18 mouse cellular contexts compared by ENCODE assay signal in genomic region chr7:109454856-109455255, GRCm38 (mm10). TPM values are rescaled to one million over a fixed set of nuclear protein-coding genes. Genes with fewer than 3 reads are reported as not detected.
"Had no signal": no experiment of that assay in that cellular context is flagged by ENCODE, and none has a peak within 500 bp of the region (broad histone marks: within the 10 kb centered on the region; RNA-seq: fewer than 3 reads in every experiment).

No protein-coding gene starts in this region.

- DNase-seq: lung, adult 2 months; lung, postnatal 14 days; lung, postnatal 36 days; right cerebral cortex, postnatal 14 days; thymus, adult 2 months; thymus, postnatal 25 days; thymus, postnatal 4 days had no signal

- H3K27me3 ChIP-seq: lung, embryonic 15.5 days; midbrain, embryonic 13.5 days; midbrain, embryonic 15.5 days; neural tube, embryonic 12.5 days; stomach, embryonic 15.5 days had no signal

- ATAC-seq: lung, postnatal 0 days; midbrain, embryonic 13.5 days; midbrain, embryonic 15.5 days had no signal

- H3K9ac ChIP-seq: lung, embryonic 15.5 days; midbrain, embryonic 13.5 days; midbrain, embryonic 15.5 days; neural tube, embryonic 12.5 days; stomach, embryonic 15.5 days had no signal

- H3K4me3 ChIP-seq: lung, embryonic 15.5 days; megakaryocyte, embryonic 14.5 days; midbrain, embryonic 13.5 days; midbrain, embryonic 15.5 days; neural tube, embryonic 12.5 days; stomach, embryonic 15.5 days had no signal

- H3K4me2 ChIP-seq: lung, embryonic 15.5 days; midbrain, embryonic 11.5 days; midbrain, embryonic 13.5 days; midbrain, embryonic 15.5 days; neural tube, embryonic 12.5 days; stomach, embryonic 15.5 days had no signal

- H3K36me3 ChIP-seq: lung, embryonic 15.5 days; midbrain, embryonic 13.5 days; midbrain, embryonic 15.5 days; neural tube, embryonic 12.5 days; stomach, embryonic 15.5 days had no signal

- H3K4me1 ChIP-seq: lung, embryonic 15.5 days; midbrain, embryonic 13.5 days; midbrain, embryonic 15.5 days; neural tube, embryonic 12.5 days; stomach, embryonic 15.5 days had no signal

- H3K9me3 ChIP-seq: lung, embryonic 15.5 days; megakaryocyte, embryonic 14.5 days; midbrain, embryonic 13.5 days; midbrain, embryonic 15.5 days; neural tube, embryonic 12.5 days; stomach, embryonic 15.5 days had no signal

- H3K27ac ChIP-seq: lung, embryonic 15.5 days; macrophage; midbrain, embryonic 13.5 days; midbrain, embryonic 15.5 days; neural tube, embryonic 12.5 days; stomach, embryonic 15.5 days; stomach, postnatal 0 days had no signal

RNA-seq across cellular contexts. Expression of gene Stk33, which starts 16.0 kb away (rescaled TPM):
- polyA plus RNA-seq: macrophage; spleen, adult 2 months had no signal
